Mouse (Mus musculus) liver, postnatal 0 days (tissue): ENCODE measurements around the gene Akap8l.

Experiments
- CTCF ChIP-seq: sonication (generic); IDR thresholded peaks from 2 replicates; pipeline ENCODE4 v1.5.1; 2016; ENCODE audit warnings: antibody characterized with exemption, low read depth
- EP300 ChIP-seq: IDR thresholded peaks from 2 replicates; pipeline ENCODE4 v1.6.1; 2016; ENCODE audit warnings: antibody characterized with exemption, low read depth, mild to moderate bottlenecking

GRCm38 (mm10) chr17:32358943-32359340 lies 8.5 kb upstream of the Akap8l start:
- TF ChIP-seq CTCF (no peak), EP300 (no peak)
